Mouse (Mus musculus): Measurements from ENCODE around the gene Minpp1.

Gene Minpp1

DNA sequence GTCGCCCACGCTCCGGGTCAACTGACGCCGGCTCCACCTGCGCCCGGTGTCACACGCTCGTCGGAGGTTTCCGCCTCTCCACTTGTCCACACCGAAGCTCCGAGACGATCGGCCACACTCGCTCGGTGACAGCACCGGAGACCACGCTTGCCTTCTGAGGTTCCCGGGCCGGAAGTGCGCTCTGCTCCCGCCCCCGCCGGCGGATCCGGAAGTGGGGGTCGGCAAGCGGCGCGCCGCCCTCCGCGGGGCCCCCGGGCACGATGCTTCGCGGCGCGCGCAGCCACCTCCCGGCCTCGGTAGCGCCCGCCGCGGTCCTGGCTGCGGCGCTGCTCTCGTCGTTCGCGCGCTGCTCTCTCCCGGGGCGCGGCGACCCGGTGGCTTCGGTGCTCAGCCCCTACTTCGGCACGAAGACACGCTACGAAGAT is at the start of gene Minpp1:
TSS of gene Minpp1 (plus strand) at position 89 of the 425 bp plus-strand sequence.
- peak; percentile 91 to 93 for DNase-seq

DNA sequence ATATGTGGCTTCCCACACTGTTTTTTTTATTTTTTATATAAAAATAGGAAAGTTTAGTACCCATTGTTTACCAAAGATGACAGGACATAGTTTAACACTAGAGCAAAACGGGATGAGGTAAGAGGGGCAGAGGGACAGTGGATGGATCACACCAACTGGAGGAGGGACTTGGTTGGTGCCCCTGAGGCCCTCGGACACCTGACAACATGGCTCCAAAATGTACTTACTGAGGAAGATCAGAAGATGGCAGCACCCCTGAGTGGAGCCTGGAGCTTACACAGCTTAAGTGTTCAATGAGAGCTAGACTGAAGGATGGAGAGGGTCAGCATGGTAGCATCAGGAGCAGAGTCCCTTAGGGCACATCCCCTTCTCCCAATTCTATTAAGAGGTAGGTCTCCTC is 46.2 kb upstream of the Minpp1 start:
- no peak for DNase-seq

DNA sequence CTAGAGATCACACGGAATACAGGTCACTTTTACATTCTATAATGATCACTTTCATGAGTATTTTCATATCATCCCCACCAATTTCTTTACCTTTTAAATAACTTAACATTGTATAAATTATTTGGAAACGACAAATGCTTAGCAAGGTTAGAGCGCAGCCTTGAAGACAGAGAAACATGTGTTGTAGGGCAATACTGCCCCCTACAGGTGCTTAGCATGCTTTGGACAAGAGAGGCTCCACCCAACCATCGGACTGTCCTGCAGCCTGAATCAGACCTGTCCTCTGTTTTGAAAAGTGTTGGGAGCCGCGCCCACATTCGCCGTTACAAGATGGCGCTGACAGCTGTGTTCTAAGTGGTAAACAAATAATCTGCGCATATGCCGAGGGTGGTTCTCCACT is 44.0 kb upstream of the Minpp1 start:
- peak; percentile 71 to 74 for DNase-seq

DNA sequence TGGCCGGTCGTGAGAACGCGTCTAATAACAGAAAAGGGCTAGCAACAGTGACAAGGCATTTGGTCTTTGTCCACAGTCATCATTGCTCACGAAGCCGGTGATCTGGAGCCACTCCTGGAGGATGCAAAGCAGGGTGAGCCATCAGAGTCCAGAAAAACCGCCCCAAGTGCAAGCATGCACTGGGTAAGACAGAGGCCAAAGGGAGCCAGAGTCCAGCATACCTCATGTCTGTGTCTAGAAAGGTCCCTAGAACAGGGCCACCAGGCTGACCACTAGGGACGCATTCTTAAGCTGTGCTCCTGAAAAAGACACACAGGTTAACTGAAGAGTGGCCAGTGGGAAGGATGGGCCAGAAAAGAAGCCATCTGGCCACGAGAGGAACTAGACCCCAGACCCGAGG is 36.6 kb upstream of the Minpp1 start:
- DNase-seq, result no peak

DNA sequence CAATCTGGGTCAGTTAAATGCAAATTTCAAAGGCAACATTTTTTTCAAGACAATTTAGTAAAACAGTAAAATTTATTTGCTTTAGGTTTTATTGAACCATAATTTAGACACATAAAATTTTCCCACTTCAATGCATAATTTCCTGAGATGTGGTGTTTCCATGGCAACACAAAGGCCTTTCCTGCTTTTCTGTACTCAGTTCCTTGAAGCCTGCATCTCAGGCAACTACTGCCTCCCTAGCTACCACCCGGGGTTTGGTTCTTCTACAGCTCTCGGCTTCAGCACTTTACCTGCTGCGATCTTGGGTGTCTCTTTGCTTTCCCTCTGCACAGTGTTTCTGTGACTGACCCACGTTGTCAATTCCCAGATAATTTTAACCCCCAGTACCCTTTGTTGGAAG is 33.3 kb upstream of the Minpp1 start:
- DNase-seq, result no peak

DNA sequence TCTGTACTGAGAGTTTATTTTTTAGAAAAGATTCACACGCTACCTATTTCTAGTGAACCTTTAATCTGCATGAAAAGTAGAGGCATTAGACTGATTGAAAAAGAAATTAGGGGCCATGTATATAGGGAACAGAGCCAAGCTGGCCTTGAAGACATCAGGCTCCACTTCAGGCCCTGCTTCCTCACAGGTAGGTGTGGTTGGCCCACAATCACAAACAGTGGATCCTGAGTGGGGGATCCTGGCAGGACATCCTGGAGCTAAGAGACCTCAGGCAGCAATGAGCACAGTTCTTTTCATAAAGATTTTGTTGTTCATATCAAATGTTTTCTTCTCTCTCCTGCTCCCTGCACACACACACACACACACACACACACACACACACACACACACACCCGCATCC is 28.8 kb upstream of the Minpp1 start:
- no peak for DNase-seq

DNA sequence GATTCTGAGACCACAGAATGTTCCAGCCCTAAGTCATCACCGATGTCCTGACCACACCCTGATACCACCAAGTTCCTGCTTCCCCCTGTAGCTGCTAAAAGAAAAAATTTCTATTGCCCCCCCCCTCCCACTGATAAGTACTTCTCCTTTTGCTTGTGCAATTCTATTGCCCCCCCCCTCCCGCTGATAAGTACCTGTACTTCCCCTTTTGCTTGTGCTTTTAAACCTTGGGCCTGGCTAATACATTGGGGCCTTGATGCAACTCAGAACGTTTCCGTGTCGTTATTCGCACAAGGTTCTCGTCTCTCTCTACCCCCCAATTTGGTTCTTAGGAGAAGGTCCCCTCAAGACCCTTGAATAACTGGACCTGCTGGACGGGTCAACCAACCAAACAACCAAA is 27.9 kb upstream of the Minpp1 start:
- peak; percentile 53 to 67 for DNase-seq

DNA sequence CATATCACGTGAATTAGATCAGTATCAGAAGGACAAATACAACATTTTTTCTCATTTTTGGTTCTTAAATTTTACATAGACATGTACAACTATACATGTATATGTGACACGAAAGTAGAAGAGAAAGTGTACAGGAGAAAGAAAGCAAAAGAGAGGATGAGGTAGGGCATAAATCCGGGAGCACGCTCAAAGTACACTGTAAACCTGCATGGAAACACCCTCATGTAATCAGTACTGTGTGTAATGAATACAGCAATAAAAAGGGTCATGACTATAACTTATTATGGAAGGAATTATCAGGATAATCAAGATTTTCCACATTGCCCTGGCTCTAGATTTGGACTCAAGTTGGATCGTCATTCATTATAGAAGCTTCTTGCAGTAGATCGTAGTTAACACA is 22.5 kb upstream of the Minpp1 start:
- DNase-seq, result no peak

DNA sequence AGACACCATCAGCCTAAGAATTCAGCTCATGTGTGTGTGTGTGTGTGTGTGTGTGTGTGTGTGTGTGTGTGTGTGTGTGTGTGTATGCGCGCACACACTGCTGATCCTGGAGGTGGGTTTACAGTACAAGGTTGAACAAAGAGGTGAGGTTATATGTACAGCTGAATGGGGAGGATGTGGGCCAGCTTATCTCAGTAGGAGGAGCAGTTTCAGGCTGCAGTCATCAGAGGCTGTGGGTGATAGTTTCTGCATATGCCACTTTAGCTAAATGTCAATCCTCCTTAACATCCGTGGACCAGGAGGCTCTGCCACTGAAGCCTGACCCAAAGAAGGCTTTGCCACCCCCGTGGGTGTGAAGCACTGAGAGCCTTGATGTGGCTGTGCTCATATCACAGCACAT is 20.3 kb upstream of the Minpp1 start:
- DNase-seq, result no peak

DNA sequence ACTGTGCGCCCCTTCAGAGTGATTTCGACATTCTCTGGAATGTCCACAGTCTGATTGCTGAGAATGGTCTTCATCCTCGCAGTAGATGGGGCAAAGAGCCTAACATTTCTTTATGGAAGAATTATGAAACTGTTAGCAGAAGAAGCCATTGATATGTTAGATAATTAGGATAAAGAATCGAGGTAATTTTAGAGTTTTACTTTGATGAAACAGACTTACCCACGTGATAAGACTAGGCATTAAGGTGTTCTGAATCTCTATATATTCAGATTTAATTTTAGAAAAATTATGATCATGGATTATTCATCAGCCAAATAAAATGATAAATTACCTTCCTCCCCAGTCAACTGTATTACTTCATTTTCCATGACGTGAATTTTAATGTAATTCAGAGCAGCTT is 19.1 kb upstream of the Minpp1 start, which contains the start of gene Rpl9-ps6:
TSS of gene Rpl9-ps6 (minus strand) at position 101 of the 400 bp plus-strand sequence.
- no peak for DNase-seq

DNA sequence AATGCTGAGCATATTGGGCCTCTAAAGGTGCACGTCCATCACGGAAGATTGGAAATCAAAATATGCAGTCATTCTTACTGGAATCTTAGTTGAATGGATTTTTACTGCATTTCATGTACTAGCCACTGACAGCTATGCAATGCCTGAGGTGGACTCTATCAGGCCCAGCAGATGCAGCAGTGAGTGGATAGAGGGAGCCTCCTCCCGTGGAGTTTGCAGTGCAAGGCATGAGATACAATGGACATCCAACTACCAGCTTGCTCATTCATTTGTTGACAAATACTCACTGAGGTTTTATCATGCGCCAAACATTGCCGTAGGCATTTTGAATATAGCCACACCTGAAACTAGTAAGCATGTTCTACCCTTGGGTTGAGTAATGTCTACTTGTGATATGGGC is 18.2 kb upstream of the Minpp1 start:
- no peak for DNase-seq

DNA sequence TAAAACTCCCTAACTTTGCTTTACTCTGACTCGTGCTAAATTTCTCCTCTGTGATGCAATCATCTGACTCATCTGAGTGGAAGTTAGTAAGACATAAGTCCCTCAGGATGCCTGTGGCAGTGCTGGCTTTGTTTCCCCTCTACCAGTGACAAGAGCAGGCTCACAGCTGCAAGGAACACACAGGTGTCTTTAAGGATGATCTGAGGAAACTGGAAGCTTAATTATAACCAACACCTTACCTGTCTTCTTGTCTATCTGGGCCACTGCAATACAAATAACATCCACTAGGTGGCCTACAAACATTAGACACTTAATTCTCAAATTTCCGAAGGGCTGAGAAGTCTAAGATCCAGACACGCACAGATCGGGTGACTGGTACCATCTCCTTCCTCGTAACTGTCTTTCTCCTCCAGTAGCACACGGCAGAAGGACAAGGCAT is 15.5 kb upstream of the Minpp1 start:
- peak; percentile 59 to 64 for DNase-seq

DNA sequence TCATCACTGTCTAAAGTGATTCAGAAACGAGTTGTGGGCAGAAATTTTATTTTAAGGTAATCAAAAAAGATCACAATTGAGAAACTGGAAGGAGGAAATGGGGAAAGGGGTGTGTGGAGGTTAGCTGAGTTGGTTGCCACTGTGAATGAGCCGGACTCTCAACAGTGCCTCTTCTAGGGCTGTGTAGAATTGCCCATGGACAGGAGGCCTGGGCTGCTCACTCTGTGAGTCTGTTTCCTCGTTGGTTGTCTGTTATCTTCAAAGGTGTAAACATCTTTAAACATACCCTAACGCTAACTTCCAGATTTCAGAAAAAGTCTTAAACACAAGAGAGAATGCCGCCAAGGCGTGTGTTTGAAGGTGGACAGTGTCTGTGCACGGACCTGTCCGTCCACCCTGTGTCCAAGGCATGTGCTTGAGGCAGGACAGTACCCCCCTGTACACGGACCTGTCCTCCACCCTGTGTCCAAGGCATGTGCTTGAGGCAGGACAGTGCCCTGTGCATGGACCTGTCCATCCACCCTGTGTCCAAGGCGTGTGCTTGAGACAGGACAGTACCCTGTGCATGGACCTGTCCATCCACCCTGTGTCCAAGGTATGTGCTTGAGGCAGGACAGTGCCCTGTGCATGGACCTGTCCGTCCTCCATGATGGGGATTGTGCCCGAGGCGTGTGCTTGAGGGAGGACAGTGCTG is 14.9 kb upstream of the Minpp1 start:
- DNase-seq, result no peak

DNA sequence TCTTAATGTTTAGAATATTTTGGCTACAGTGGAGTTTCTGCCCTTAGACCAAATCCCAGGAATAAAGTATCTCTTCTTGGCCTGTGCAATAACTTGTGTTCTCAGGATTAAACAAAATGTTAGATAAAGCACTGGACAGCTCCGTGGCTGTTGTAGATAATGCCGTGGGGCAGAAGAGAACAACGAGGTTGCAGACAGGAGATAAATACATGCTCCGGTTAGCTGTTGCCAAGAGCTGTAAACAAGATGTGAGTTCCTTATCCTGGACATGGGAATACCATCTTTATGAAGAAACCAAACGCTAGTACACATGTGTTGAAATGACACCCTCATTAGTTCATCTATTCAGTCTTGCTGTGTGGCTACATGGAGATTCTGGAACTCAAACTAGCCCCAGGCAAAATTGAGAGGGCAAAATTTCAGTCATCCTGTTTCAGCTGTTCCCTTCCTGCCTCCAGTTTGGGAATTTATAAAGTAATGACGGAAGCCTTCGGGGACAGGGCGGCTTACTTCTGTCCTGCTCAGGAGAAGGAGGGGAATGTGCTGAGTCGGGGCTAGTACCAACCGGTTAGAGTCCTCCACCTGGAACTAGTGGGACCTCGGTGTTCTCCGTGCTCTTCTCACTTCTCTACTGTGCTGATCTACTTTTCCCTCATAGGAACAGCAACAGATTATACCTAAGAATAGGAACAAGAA is 9.4 kb upstream of the Minpp1 start:
- no peak for DNase-seq

DNA sequence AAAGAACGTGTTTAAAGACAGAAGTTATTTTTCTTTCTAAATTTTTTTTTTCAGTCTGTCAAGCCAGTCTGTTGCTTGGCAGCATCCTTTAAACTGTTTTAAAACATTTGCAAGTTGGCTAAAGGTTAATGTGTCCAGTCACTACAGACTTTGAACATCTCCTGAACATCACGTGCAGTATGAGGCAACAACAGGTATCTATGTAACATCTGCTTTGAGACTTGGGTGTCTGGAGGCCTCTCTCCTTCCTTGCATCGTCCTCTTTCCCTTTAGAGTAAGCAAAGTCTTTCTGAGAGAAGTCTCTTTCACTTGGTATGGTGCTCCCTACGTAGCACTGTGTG is 8.9 kb upstream of the Minpp1 start:
- DNase-seq, result no peak

DNA sequence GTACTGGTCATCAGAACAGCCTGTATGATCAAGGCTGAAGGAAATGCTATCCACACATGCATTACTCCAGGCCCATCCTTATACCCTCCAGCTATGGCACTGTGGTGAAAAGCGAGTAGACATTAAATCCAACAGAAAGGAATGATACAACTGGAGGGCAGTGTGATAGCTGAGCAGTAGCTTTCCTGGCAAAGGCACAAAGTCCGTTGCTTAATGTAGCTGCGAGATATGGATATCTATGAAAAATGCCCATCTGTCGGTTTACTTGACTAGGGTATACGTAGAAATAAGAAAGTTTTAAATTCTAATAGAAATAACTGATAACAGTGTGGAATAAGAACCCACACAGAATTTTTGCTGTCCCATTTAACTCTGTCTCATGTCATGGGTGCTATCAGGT is 5.3 kb upstream of the Minpp1 start:
- no peak for DNase-seq

DNA sequence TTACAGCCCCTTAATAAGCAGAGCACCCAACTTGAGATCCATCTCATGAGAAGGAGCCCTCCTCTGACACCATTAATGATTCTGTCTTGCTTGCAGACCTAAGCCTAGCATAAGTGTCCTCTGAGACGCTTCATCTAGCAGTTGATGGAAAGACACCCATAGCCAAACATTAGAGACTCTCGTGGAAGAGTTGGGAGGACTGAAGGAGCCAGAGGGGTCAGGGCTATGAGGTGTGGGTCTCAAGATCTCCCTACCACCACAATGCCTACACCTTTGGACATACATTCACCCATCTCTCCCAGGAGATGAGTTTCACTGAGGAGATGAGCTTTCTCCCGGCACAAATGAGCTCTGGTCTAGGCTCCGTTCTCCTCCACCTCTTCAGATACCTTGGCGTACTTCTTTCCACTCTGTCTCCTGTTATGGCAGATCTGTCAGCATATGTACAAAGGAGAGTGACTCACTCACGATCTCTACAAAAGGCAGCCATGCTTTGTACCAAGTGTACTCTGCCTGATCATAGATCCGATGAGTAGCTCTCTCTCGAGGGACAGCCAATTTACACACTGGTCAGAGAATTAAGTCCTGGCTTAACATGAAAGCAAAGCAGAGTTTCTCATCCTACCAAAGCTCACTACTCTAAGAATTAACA is 4.7 kb upstream of the Minpp1 start:
- no peak for DNase-seq

DNA sequence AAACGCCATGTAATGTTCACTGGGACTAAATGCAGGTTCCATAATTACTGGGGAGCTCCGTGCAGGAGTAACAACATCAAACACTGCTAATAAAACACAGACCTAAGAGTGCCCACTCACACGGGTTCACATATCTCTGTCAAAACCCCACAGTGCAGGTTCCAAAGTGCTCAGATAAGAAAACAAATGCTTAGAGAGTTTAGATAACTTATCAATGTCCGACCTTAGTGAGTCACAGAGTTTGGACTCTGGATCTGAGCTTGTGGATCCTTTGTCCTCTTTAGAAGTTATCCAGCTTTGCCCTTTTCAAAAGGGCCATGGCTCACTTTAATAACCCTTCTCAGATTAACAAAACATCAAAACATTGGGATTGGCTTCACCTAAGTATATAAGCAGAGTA is 4.1 kb upstream of the Minpp1 start:
- no peak for DNase-seq

DNA sequence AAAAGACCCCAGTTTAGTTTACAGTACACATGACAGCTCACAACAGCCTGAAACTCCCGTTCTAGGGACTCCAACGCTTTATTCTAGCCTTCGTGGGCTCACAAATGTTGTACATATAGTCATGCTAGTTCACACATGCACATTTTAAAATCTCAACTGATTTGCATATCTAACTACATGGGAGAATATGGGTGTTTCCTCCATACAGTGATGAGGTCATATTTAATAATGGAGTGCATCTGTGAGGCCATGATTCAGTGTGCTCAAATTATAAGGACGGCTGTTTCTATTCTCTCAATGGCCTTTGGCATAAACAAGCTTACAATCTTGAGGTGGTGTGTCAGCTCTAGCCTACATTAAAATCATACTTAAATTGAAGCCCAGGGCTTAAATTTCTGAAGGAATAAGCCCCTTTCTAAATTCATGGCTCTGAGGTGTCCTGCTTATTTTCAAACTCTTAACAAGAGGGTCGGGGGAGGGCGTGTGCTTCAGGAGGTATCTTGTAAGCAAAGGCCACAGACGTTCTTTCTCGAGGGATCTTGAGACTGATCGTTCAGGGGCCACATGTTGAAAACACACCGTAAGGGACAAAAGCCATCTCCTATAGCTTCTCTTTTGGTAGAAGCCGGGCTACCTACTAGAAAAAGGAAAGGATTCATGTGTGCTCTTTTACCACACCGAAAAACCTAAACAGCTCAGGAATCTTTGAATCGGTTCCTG is 468 bp upstream of the Minpp1 start:
- DNase-seq, result peak in 1 of 2 experiments; percentile 4

DNA sequence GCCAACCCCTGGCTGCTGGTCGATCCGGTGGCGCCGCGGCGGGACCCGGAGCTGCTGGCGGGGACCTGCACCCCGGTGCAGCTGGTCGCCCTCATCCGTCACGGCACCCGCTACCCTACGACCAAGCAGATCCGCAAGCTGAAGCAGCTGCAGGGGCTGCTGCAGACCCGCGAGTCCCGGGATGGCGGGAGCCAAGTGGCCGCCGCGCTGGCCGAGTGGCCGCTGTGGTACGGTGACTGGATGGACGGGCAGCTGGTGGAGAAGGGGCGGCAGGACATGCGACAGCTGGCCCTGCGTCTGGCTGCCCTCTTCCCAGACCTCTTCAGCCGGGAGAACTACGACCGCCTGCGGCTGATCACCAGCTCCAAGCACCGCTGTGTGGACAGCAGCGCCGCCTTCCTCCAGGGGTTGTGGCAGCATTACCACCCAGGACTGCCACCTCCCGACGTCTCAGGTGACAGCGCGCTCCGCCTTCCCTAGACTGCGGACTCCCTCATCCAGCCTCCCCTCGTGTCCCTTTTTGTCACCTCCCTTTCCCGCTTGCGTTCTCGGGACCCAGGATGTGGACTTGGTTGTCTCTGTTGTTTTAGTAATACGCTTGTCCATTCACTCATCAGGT is 646 bp downstream of the Minpp1 start:
- DNase-seq, result peak; percentile 65 to 67

DNA sequence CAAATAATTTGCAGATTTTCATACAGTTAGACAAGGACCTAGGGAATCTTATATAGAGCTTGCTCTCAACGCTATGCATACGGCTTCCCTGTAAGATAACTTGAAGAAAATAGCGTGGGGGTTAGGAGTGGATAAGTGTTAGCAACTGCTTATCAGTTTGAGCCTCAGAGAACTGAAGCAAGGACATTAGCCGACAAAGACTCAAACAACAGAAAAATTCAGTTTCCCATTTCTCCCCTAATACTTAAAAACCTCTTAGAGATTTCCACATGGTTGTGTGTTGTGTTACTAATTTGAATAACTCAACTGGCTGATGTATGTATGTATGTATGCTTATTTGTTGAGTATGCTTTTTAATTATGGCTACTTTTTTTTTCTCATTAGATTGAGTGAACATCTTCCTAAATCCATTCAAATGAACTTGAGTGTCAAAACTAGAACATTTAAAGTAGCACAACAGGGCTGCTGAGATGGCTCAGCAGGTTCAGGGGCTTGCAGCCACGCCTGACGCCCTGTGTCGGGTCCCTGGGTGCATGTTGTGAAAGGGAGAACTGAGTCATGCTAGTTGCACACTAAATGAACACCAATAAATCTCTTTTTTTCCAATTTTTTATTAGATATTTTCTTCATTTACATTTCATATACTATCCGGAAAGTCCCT is 2.2 kb downstream of the Minpp1 start:
- no peak for DNase-seq

DNA sequence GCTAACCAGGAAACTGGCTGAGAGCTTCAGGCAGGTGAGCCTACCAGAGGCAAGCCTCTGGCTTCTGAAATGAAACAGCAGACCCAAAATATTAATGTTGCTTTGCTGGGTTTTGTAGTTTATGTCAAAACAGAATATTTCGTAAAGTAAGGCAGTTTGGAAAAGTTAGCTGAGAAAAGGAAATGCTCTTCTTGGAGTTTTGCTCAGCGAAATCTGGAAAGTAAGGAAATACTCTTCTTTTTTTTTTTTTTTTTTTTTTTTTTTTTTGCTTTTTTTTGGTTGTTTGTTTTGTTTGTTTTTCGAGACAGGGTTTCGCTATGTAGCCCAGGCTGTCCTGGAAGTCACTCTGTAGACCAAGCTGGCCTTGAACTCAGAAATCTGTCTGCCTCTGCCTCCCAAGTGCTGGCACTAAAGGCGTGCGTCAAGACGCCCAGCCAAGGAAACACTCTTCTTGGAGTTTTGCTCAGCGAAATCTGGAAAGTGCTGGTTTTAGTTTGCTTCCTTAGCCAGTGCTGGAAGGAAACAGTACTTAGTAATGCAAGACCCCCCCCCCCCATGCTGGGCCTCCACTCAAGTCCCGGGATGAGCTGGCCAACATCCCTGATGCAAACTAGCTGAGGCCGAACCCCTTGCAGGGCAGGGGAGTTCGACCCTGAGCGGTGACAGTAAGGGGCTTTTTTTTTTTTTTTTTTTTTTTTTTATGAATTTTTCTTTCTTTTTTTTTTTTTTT is 3.8 kb downstream of the Minpp1 start:
- DNase-seq, result no peak

Data from B cell, adult 2 months (primary cell).